Mouse (Mus musculus) right cerebral cortex, postnatal 25 days (tissue): ENCODE measurements around the gene H2-Aa.
A peak's percentile ranks its signal among the peaks of the same experiment; 100 is the strongest.

Experiments
- DNase-seq: peaks from one replicate; pipeline ENCODE4 v3.0.0; 2022

The H2-Aa gene

DNA sequence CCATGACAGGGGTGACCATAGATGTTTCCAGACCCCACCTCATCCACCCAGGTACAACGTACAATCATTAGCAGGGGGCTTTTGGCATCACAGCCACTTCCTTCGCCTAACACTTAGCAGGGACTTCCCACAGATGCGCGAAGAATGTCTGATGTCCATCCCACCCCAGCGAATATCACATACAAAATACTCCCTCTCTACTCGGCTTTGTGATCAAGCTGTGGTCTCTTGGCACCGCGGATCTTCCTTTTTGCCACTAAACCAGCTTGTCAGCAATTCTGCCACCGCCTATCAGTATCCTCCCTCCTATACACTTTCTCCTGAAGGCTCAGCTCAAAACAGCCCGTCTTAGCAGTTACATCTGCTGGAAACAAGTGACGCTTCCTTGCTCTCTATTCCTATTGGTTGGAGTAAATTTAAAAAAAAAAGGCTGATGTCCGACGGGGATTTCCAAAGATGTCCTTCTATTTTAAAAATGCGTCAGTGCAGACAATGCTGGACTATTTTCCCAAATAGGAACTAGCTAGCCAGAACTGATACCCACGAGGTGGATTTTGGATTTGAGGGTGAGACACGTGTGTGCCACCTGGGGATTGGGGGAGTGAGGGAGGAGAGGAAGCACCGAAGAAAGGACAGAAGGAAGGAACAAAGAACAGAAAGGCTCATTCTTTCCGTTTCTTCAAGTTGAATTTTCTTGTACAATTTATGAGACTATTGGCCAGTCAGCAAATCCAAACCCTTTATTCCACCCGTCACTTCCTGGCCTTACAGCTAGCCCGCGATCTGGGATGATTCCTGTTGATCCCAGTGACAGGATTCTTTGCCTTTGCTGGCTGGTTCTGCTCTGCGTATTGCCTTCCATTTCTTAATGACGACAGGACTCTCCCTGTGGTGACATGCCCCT lies 8.5 kb upstream of the H2-Aa start:
- peak; percentile 17 for DNase-seq

DNA sequence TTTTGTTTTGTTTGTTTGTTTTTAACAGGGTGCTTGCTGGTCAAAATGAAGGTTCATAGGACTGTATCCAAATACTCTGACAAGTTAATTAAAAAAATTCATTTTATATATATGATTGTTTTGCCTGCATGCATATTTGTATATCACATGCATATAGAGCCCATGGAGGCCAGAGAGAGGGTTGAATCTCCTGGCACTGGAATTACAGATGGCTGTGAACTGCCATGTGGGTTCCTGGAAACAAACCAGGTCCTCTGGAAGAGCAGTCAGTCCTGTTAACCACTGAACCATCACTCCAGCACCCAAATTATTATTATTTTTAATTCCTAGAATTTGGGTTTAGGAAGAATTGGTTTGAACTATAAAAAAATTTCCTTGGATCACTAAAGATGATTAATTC lies 7.7 kb upstream of the H2-Aa start:
- DNase-seq: no peak

DNA sequence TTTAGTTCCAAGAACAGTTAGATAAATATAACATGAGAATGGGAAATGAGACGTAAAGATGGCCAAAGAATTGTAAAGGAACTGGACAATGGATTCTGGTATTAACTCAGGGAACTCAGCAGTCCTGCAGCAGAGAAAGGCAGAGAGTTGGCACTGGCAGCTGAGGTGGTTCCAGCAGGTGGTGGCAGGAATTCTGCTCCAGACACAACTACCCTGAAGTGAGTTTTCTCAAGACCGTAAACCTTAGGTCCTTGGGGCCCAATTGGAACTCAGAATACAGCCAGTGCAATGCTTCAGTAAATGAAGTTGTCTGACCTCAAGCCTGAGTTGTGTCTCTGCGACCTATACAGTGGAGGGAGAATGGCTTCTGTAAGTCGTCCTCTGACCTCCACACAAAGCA lies 6.6 kb upstream of the H2-Aa start:
- no peak for DNase-seq

DNA sequence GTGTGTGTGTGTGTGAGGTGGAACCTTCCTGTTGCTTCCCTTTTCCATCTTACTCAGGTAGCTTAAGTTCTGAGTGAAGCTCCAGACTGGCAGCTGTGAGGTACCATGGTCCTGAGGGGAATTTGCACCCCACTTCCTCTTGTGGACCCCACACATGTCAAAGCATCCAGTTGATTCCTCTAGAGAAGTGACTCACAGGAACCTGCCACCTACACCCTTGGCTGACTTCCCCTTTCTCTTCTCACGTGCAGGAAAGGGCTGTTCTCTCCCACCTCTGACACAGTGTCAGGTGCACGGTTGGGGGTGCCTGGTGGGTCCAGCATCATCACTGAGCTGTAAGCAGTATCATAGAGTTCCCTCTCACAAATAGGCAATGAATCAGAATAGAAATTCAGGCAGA lies 5.9 kb upstream of the H2-Aa start:
- no peak for DNase-seq

DNA sequence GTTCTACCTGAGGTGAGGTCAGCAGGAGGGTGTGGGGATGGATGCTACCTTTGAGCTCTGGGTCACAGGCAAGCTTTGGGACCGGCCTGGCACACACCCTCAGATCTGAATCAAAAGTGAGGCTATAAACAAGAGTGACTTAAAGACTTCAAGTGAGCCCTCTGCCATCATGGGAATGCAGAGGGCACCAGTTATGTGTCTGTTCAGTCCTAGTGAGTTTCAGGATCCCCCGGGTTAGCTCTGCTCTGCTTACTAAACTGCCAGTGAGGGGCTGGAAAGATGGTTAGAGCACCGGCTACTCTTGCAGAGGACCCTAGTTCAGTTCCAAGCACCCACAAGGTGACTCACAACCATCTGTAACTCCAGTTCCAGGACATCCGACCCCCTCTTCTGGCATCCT lies 4.9 kb upstream of the H2-Aa start:
- no peak for DNase-seq

DNA sequence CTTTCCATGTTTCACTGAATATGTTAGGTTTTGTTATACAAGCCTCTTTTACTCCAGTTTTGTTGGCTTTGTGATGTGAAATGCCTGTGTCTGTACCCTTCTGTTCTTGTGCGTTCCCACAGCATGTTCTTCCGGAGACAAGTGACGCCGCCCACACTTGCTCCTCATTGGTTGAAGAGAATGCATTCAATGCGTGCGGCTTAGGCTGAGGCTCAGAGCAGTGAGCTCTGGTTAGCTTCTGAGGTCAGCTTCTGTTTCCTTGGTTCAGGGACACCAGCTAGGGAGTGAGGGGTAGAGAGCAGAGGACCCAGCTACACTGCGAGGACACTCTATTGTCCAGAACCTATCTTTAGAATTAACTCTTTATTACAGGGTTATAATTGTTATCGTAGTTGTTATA lies 4.0 kb upstream of the H2-Aa start:
- DNase-seq: peak; percentile 67

DNA sequence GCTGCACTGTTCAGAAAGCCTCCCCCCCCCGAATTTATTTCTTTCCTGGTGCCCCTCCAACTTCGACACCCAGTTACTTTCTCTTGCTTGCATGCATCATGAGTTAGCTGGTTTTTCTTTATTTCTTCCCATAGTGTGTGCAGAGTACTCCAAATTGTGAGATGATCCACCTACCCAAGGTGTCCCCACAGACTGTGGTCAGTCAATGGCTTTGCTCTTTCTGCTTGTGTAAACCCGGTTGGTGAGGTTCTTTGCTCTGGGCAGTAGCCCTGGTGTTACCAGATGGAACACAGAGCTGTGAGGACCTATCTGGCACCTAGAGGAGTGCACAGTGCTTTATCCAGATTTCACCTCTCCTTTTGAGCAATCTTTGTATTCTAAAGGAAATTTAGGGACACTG lies 508 bp upstream of the H2-Aa start:
- no peak for DNase-seq

DNA sequence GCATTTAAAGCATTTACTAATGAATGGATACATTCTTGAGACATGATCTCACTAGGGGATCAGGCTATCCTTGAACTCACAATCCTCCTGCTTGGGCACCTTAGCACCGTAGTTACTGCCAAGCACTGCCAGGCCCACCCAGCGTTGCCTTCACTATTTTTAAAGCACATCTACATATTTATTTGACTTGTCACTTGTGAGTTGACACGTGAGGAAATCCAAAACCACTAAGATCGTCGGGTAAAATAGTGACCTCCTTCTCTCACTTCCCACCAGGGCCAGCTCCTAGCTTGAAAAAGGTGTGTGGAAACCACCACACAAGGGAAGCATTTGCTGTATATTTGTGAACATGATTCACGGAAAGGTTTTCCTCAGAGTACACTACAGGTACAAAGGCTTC lies 624 bp downstream of the H2-Aa start:
- no peak for DNase-seq

DNA sequence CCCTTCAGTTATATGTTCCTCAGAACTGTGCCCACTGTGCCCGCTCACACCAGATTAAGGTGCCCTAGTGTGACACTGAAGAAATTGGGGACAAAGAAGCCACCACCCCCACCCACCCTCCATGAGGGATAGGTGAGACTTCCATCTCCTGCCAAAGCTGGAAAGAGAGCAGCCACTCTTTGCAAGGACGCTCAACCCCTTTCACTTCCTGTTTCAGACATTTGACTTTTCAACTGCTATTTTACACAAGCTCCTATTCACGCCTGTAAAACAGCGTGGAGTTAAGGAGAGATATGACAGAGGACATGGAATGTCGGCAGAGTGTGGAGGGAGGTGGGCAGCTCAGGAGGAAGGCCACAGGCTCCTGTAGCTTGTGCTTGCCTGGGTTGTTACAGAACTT lies 1.1 kb downstream of the H2-Aa start:
- DNase-seq: no peak

DNA sequence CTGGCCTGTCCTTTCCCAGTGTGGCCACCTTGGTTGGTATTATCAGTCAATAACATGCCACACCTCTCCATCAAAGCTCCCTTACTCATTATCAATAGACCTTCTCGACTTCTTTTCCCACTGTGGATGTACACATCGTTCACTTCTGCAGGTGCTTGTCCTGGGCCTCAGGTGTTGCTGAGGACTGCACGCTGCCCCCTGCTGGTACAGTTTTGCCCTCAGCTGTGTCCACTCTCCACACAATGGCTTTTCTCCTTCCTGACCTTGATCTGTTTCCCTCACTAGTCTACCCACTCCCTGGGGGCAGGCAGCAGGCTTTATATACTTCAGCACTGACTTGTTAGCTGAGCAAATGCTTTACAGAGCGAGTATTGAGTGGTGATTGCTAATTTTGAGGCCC lies 1.8 kb downstream of the H2-Aa start:
- DNase-seq: no peak

DNA sequence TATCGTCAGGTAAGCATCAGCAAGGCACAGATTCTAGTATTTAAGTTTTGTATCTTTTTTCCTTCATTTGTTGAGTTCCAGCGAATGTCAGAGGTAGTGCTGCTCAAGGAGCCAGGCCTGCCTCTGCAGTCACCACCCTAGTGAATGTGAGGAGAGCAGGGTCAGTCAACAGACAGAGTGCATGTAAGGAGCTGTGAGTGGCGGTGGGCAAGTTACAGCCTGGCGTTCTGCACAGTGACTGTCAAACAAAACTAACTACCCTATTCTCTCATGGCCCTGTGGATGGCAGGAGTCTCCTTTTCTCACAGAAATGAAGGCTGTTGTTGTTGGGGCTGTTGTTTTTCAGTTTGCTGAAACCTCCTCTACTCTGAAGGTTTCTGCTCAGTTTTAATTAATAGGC lies 2.3 kb downstream of the H2-Aa start:
- no peak for DNase-seq

DNA sequence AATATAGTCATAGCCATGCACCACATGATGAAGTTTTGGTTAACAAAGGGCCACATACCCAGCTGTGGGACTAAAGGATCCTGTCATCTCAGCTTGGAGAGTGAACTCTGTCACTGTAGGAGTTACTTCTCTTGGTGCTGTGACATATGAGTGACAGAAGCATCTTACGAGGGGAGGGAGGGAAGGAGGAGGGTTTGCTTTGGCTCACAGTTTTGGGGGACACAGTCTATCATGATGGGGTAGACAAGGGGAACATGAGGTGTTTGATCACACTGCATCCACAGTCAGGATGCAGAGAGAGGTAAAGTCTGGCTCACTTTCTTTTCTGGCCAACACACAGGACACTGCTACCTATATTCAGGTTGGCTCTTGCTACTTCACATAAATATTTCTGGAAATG lies 5.8 kb downstream of the H2-Aa start:
- DNase-seq: no peak

DNA sequence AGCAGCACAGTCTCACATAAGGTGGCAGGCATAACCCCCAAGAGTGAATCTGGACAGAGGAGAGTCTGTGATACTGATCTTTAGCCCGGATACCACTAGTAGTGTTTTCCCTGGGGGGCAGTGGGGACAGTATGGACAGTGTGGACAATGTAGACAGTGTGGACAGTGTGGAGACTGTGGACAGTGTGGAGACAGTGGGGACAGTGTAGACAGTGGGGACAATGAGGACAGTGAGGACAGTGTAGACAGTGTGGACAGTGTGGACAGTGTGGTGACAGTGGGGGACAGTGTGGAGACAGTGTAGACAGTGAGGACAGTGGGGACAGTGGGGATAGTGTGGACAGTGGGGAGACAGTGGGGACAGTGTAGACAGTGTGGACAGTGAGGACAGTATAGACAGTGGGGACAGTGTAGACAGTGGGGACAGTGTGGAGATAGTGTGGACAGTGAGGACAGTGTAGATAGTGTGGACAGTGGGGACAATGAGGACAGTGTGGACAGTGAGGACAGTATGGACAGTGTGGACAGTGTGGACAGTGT lies 7.1 kb downstream of the H2-Aa start:
- DNase-seq: no peak

DNA sequence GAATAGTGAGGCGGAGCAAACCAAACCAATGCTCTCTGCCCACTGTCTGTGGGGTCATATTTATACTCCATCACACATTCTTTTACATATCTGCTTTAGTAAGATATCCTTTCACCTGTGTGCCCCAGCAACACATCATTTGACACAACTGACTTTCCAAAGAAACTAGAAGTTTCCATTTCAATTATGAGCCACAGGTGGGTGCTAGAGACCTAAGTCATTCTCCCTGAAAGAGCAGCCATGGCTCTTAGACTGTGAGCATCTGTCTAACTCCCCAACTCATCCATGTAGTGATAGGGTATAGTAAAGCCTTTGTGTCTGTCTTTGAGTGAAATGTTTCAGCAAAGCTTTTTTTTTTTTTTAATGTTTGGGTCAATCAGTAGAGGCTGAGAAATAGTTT lies 15.5 kb downstream of the H2-Aa start:
- DNase-seq: no peak

DNA sequence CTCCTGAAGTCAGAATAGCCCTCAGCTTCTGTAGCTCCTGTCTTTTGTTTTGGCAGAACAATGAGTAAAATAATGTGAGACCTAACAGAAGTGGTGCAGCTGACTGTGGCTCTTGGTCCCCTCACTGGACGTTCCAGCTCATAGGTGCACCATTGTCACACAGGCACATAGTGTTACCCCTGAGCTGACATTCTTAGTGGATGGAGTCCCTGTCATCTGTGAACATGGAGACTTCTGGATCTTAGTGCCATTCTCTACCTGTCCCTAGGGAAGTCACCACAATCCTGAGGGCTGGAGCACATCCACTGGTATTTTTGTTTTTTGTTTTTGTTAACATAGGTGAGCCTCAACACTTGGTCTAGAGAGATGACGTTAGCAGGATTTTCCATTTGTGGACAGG lies 16.7 kb downstream of the H2-Aa start:
- no peak for DNase-seq

DNA sequence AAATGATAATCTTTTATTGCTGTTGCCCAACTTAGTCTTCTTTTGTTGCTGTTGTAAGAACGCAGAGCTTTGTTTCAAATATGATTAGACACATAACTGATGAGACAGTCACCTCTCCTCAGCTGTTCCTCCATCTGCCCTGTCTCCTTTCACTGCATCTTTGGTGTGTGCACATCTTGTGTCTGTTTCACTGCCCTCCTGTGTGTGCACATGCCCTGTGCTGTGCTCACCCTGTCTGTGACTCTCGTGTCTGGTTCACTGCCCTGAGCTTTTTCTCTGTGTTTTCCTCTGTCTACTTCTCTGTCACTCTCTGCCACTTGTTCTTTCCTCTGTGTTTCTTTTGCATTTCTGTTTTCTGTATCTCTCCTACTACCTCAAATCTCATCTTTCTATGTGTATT lies 17.4 kb downstream of the H2-Aa start:
- no peak for DNase-seq

DNA sequence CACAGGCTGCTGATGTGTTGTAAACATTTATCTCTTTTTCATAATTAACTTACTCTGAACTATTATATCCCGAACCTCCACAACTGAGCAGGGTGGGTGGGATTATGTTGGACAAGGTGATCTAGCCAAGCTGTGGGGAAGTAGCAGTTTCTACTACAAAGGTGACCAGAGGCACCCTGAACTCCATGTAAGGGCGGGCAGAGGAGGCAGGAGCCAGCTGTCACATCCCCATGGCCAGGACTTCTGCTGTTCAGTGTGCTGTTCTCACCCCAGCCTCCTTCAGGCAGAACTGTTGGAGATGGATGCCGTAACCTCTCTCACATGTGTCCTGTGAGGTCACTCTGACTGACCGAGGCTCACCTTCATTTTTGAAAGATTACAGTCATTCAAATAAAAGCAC lies 17.8 kb downstream of the H2-Aa start:
- no peak for DNase-seq

DNA sequence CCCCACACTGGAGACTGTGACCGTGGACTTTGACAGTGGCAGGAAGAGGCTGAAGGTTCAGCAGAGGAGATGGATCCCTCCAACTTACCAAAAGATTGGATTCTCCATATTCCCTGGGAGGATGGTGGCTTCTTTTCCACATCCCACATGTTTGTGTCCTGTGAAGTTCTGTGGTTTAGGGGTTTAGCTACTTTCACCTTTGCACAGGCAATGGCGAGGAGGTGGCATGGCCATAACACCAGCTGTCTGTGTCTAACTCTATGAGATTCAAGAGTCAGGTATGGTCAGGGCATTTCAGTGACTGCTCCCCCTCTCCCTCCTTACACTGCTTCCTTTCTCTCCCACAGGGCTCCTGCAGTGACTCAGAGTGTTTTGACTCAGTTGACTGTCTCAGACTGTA lies 18.9 kb downstream of the H2-Aa start:
- DNase-seq: no peak

DNA sequence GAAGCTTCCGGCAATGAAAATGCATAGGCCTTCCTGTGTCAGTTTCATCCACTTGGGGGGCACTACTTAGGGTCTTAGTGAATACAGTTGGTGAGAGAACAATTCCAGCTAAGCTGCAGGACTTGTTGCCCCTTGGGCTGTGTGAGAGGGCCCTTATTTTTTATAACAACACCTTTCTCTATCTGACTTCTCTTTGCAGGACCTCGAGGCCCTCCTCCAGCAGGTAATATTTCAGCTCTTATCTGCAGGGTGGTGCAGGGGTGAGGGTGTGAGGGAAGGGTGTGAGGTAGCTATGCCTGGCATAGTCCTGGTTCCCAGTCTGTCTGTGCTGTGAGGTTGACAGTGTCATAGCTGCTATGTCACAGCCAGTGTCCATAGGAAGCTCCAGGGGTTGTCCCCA lies 19.4 kb downstream of the H2-Aa start:
- no peak for DNase-seq

DNA sequence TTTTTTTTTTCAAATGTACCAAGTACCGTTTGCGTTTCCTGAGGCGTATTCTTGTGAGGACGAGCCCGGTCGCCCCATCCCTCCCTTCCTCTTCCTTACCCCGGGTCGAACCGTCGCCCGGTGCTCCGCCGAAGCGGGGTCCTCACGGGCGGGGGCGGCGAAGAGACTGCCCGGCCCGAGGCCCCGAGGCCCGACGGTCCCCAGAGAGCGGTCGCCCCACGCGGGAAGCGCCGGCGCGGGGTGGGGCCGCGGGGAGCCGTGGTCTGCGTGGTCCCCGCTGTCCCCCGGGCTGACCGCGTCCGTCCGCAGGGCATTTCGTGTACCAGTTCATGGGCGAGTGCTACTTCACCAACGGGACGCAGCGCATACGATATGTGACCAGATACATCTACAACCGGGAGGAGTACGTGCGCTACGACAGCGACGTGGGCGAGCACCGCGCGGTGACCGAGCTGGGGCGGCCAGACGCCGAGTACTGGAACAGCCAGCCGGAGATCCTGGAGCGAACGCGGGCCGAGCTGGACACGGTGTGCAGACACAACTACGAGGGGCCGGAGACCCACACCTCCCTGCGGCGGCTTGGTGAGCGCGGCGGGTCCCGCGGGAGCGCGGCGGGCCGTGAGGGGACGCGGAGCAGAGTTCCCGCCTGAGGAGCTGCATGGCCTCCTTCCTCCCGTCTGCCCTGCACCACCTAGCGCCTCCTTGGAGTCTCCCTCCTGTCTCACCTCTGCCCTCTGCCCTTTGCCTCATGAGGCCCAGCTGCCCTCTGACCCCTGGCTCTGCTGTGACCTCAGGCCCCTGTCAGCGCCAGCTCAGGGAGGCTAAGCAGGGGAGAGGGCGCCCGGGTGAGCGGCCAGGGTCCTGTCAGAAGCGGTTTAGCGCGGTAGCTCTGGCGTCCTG lies 22.9 kb downstream of the H2-Aa start:
- DNase-seq: no peak

DNA sequence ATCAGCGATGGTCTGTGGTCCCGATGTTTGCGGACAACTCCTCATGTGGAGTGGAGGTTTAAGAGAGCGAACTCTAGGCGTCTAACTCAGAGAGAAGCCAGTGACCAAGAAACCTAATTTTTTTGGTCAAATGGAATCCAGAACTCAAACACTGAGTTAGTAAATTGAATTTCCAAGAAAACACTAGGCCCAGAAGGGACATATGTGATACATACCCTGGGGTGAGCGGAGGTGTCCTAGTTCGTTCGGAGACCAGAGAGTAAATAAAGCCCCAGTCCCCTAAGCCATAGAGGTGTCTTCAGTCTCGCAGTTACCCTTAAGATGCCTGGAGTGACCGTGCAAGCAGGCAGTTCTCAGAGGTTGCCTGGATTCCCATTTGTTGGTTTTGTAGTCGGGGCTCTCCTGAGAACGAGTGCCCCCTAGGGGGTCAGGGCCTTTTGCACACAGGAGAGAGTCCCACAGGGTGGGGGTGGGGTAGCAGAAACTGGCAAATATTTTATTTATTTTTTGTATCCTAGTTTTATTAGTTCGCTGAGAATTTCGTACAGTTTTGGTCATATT lies 23.7 kb downstream of the H2-Aa start:
- no peak for DNase-seq

DNA sequence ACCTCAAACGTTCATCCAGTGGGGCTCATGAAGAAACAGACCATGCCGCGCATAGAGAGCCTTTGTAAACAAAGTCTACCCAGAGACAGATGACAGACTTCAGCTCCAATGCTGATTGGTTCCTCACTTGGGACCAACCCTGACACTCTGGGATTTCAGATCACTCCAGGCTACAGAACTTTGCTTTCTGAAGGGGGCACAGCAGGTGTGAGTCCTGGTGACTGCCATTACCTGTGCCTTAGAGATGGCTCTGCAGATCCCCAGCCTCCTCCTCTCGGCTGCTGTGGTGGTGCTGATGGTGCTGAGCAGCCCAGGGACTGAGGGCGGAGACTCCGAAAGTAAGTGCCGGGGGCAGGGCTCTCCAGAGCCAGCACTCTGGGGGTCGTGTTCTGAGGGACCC lies 24.6 kb downstream of the H2-Aa start:
- peak; percentile 43 for DNase-seq

DNA sequence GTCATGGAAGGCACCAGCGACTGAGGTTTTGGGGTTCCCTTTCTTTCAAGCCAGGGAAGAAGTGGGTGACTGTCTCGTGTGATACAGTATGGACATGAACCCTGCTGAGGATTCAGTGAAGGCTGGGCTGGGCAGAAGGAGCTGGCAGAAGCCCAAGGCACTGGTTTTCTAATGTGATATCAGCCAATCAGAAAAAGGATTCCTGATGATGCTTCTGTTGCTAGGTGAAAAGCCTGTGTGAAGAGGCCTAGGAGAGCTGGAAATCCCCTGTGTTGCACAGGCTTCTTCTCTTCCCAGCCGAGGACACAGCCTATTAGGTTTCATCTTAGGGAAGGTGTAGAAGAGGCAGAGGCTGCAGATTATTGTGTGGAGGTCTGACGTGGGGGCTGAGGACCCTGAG lies 26.1 kb downstream of the H2-Aa start:
- peak; percentile 20 for DNase-seq

DNA sequence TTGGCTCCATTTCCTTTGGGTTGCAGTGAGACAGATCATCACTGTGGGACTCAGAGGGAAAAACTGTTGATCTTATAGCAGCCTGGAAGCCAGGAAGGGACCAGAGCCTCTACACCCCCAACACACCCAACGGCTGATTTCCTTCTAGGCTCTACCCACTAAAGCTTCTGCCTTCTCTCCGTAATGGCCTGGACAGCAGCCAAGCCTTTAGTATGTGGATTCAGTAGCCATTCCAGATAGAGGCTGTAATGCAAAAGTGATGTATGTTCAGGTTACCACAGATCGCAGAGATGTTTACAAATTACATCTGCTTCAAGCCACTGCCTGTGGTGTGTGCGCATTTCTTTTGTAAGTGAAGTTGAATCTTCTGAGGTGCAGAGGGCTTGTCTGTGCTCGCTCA lies 27.1 kb downstream of the H2-Aa start:
- no peak for DNase-seq
